Mouse (Mus musculus): ENCODE results near the gene Polr2m. TPM values are rescaled to one million over a fixed set of nuclear protein-coding genes. Genes with fewer than 3 reads are reported as not detected.

Polr2m gene
- polyA plus RNA-seq, 1 experiment from 2014 or later: 305 TPM

GRCm38 (mm10) chr9:71513566-71513965, 27.8 kb upstream of the Polr2m start:
- Histone ChIP-seq H3K4me1 (ENCODE audit: control insufficient read depth in 2 of 2, insufficient read depth in 2 of 2, low read length in 2 of 2) (peaks cover 2 to 8% of the 10 kb centered on the region in 2 experiments; a peak in 3 of 4 replicates), H3K9ac (ENCODE audit: low read length) (no peak overlapping the region), H3K9me3 (ENCODE audit: control insufficient read depth, low read length) (no peaks in the 10 kb centered on the region), H3K4me3 (ENCODE audit: control insufficient read depth in 1 of 2, insufficient read depth in 1 of 2, low read depth in 1 of 2, low read length in 2 of 2) (no peak overlapping the region), H3K27ac (replicated peaks in 1 of 2; ENCODE audit: control insufficient read depth in 1 of 2, insufficient read depth in 1 of 2, low read depth in 2 of 2, low read length in 2 of 2) (no peak overlapping the region), H3K27me3 (ENCODE audit: control insufficient read depth, insufficient read depth, low read length) (no peaks in the 10 kb centered on the region), H3K36me3 (ENCODE audit: control insufficient read depth, insufficient read depth, low read length) (peaks cover 47% of the 10 kb centered on the region), H3K4me2 (ENCODE audit: low read length) (no peak overlapping the region)
- ATAC-seq (ENCODE audit: insufficient number of reproducible peaks, insufficient read depth, low FRiP score, low read depth): no peak
- 83% methylated on average over 4 of the region's 4 CpGs for WGBS

- Histone ChIP-seq H3K4me2 (ENCODE audit: low read length) (no peak overlapping the region), H3K27me3 (ENCODE audit: control insufficient read depth, insufficient read depth, low read length) (no peaks in the 10 kb centered on the region), H3K36me3 (ENCODE audit: control insufficient read depth, insufficient read depth, low read length) (peaks cover 47% of the 10 kb centered on the region), H3K4me3 (ENCODE audit: control insufficient read depth in 1 of 2, insufficient read depth in 1 of 2, low read depth in 1 of 2, low read length in 2 of 2) (no peak overlapping the region), H3K9ac (ENCODE audit: low read length) (no peak overlapping the region), H3K4me1 (ENCODE audit: control insufficient read depth in 2 of 2, insufficient read depth in 2 of 2, low read length in 2 of 2) (peaks cover 2 to 6% of the 10 kb centered on the region in 2 experiments; a peak in 3 of 4 replicates), H3K9me3 (ENCODE audit: control insufficient read depth, low read length) (no peaks in the 10 kb centered on the region), H3K27ac (replicated peaks in 1 of 2; ENCODE audit: control insufficient read depth in 1 of 2, insufficient read depth in 1 of 2, low read depth in 2 of 2, low read length in 2 of 2) (no peak overlapping the region)
- ATAC-seq (ENCODE audit: insufficient number of reproducible peaks, insufficient read depth, low FRiP score, low read depth): no peak
- WGBS: 83% methylated on average over 10 of the region's 10 CpGs
Observed at GRCm38 (mm10) chr9:71512899-71513298, 27.2 kb upstream of the Polr2m start.

- ATAC-seq (ENCODE audit: insufficient number of reproducible peaks, insufficient read depth, low FRiP score, low read depth): no peak
- Histone ChIP-seq H3K4me1 (ENCODE audit: control insufficient read depth in 2 of 2, insufficient read depth in 2 of 2, low read length in 2 of 2) (peaks cover 4 to 7% of the 10 kb centered on the region in 2 experiments; a peak in 2 of 4 replicates), H3K9me3 (ENCODE audit: control insufficient read depth, low read length) (no peaks in the 10 kb centered on the region), H3K27me3 (ENCODE audit: control insufficient read depth, insufficient read depth, low read length) (no peaks in the 10 kb centered on the region), H3K27ac (replicated peaks in 1 of 2; ENCODE audit: control insufficient read depth in 1 of 2, insufficient read depth in 1 of 2, low read depth in 2 of 2, low read length in 2 of 2) (no peak overlapping the region), H3K4me3 (ENCODE audit: control insufficient read depth in 1 of 2, insufficient read depth in 1 of 2, low read depth in 1 of 2, low read length in 2 of 2) (no peak overlapping the region), H3K9ac (ENCODE audit: low read length) (no peak overlapping the region), H3K36me3 (ENCODE audit: control insufficient read depth, insufficient read depth, low read length) (peaks cover 17% of the 10 kb centered on the region), H3K4me2 (ENCODE audit: low read length) (no peak overlapping the region)
- WGBS: 59% methylated on average over 10 of the region's 10 CpGs
Observed at GRCm38 (mm10) chr9:71498391-71499182, 12.9 kb upstream of the Polr2m start.

- Histone ChIP-seq H3K4me2 (ENCODE audit: low read length) (no peak overlapping the region), H3K9me3 (ENCODE audit: control insufficient read depth, low read length) (no peaks in the 10 kb centered on the region), H3K4me1 (ENCODE audit: control insufficient read depth in 2 of 2, insufficient read depth in 2 of 2, low read length in 2 of 2) (peaks cover 0 to 6% of the 10 kb centered on the region in 2 experiments; a peak in 2 of 4 replicates), H3K4me3 (ENCODE audit: control insufficient read depth in 1 of 2, insufficient read depth in 1 of 2, low read depth in 1 of 2, low read length in 2 of 2) (no peak overlapping the region), H3K9ac (ENCODE audit: low read length) (no peak overlapping the region), H3K27ac (replicated peaks in 1 of 2; ENCODE audit: control insufficient read depth in 1 of 2, insufficient read depth in 1 of 2, low read depth in 2 of 2, low read length in 2 of 2) (no peak overlapping the region), H3K36me3 (ENCODE audit: control insufficient read depth, insufficient read depth, low read length) (peaks cover 8% of the 10 kb centered on the region), H3K27me3 (ENCODE audit: control insufficient read depth, insufficient read depth, low read length) (no peaks in the 10 kb centered on the region)
- WGBS: 44% methylated on average over 2 of the region's 2 CpGs
- ATAC-seq (ENCODE audit: insufficient number of reproducible peaks, insufficient read depth, low FRiP score, low read depth): no peak
Observed at GRCm38 (mm10) chr9:71496637-71497036, 10.9 kb upstream of the Polr2m start.

- Histone ChIP-seq H3K36me3 (ENCODE audit: control insufficient read depth, insufficient read depth, low read length) (no peaks in the 10 kb centered on the region), H3K4me3 (ENCODE audit: control insufficient read depth in 1 of 2, insufficient read depth in 1 of 2, low read depth in 1 of 2, low read length in 2 of 2) (no peak overlapping the region), H3K9ac (ENCODE audit: low read length) (no peak overlapping the region), H3K4me2 (ENCODE audit: low read length) (no peak overlapping the region), H3K27ac (replicated peaks in 1 of 2; ENCODE audit: control insufficient read depth in 1 of 2, insufficient read depth in 1 of 2, low read depth in 2 of 2, low read length in 2 of 2) (no peak overlapping the region), H3K27me3 (ENCODE audit: control insufficient read depth, insufficient read depth, low read length) (no peaks in the 10 kb centered on the region), H3K4me1 (ENCODE audit: control insufficient read depth in 2 of 2, insufficient read depth in 2 of 2, low read length in 2 of 2) (peaks cover 0 to 2% of the 10 kb centered on the region in 2 experiments; a peak in 2 of 4 replicates), H3K9me3 (ENCODE audit: control insufficient read depth, low read length) (no peaks in the 10 kb centered on the region)
- no peak for ATAC-seq (ENCODE audit: insufficient number of reproducible peaks, insufficient read depth, low FRiP score, low read depth)
- WGBS: 81% methylated on average over 5 of the region's 5 CpGs
Observed at GRCm38 (mm10) chr9:71493771-71494170, 8.0 kb upstream of the Polr2m start.

- Histone ChIP-seq H3K4me3 (ENCODE audit: control insufficient read depth in 1 of 2, insufficient read depth in 1 of 2, low read depth in 1 of 2, low read length in 2 of 2) (no peak overlapping the region), H3K27me3 (ENCODE audit: control insufficient read depth, insufficient read depth, low read length) (no peaks in the 10 kb centered on the region), H3K9ac (ENCODE audit: low read length) (no peak overlapping the region), H3K27ac (replicated peaks in 1 of 2; ENCODE audit: control insufficient read depth in 1 of 2, insufficient read depth in 1 of 2, low read depth in 2 of 2, low read length in 2 of 2) (no peak overlapping the region), H3K9me3 (ENCODE audit: control insufficient read depth, low read length) (no peaks in the 10 kb centered on the region), H3K36me3 (ENCODE audit: control insufficient read depth, insufficient read depth, low read length) (no peaks in the 10 kb centered on the region), H3K4me1 (ENCODE audit: control insufficient read depth in 2 of 2, insufficient read depth in 2 of 2, low read length in 2 of 2) (peaks cover 0 to 2% of the 10 kb centered on the region in 2 experiments; a peak in 1 of 4 replicates), H3K4me2 (ENCODE audit: low read length) (no peak overlapping the region)
- ATAC-seq (ENCODE audit: insufficient number of reproducible peaks, insufficient read depth, low FRiP score, low read depth): no peak
- WGBS: 69% methylated on average over 15 of the region's 15 CpGs
Observed at GRCm38 (mm10) chr9:71492296-71493025, 6.7 kb upstream of the Polr2m start.

- no peak overlapping the region for H3K4me2 ChIP-seq (ENCODE audit: low read length)
- H3K36me3 ChIP-seq (ENCODE audit: control insufficient read depth, insufficient read depth, low read length): no peaks in the 10 kb centered on the region
- H3K4me1 ChIP-seq (ENCODE audit: control insufficient read depth in 2 of 2, insufficient read depth in 2 of 2, low read length in 2 of 2): peaks cover 0 to 2% of the 10 kb centered on the region in 2 experiments; a peak in 2 of 4 replicates
- WGBS: 63% methylated on average over 3 of the region's 3 CpGs
- H3K9me3 ChIP-seq (ENCODE audit: control insufficient read depth, low read length): no peaks in the 10 kb centered on the region
- no peak overlapping the region for H3K27ac ChIP-seq (replicated peaks in 1 of 2; ENCODE audit: control insufficient read depth in 1 of 2, insufficient read depth in 1 of 2, low read depth in 2 of 2, low read length in 2 of 2)
- H3K27me3 ChIP-seq (ENCODE audit: control insufficient read depth, insufficient read depth, low read length): no peaks in the 10 kb centered on the region
- ATAC-seq (ENCODE audit: insufficient number of reproducible peaks, insufficient read depth, low FRiP score, low read depth): no peak
- H3K9ac ChIP-seq (ENCODE audit: low read length): no peak overlapping the region
- no peak overlapping the region for H3K4me3 ChIP-seq (ENCODE audit: control insufficient read depth in 1 of 2, insufficient read depth in 1 of 2, low read depth in 1 of 2, low read length in 2 of 2)
Observed at GRCm38 (mm10) chr9:71490076-71490475, 4.3 kb upstream of the Polr2m start.
